Mouse (Mus musculus): Measurements from ENCODE around the gene Kalrn. TPM values are rescaled to one million over a fixed set of nuclear protein-coding genes. Genes with fewer than 3 reads are reported as not detected.

Gene Kalrn
- total and polyA plus RNA-seq, 2 experiments from 2014 or later = 23.6 to 148 TPM

DNA sequence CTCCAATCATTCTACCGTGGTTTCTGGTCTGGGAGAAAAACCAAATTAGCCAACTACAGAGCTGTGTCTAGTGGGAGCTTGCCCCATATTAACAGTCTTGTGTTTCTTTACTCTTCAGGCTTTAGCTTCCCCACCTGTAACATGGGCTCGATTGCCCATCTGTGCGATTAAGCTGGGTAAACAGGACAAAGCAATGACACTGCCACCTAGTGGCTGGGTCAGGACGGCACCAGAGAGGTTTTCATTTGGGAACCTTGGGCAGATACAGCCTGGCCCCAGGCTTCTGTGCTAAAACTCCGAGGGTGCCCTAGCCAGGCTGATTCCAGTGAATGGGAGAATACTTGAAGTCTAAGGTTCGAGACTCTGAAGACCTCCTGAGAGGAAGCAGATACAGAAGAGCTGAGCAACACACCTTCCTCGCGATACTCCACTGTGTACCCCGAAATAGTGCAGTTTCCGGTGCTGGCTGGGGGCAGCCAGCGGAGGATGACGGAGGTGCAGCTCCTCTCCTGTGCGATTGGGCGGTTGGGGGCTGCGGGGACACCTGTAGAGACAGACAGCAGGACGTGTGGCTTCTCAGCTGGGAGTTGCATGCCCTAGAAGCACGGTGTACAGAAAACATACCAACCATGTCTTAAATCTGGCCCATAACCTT is 584.8 kb downstream of the Kalrn start:
- Histone ChIP-seq H3K9ac (no peak overlapping the region), H3K4me2 (ENCODE audit: low read depth) (no peak overlapping the region), H3K36me3 (ENCODE audit: insufficient read depth) (peaks cover 26% of the 10 kb centered on the region), H3K9me3 (ENCODE audit: low read length) (no peaks in the 10 kb centered on the region), H3K27me3 (ENCODE audit: insufficient read depth, low read length) (no peaks in the 10 kb centered on the region), H3K27ac (ENCODE audit: low read depth, low read length) (no peak overlapping the region), H3K4me1 (ENCODE audit: insufficient read depth) (no peaks in the 10 kb centered on the region), H3K4me3 (ENCODE audit: low read depth, low read length) (no peak overlapping the region)
- ATAC-seq (no peak), DNase-seq (peak; percentile 27)
- TF ChIP-seq CTCF (IDR thresholded peaks at IDR 0.05; ENCODE audit: low read depth) = peak; percentile 76
- WGBS = 67% methylated on average over 17 of the region's 17 CpGs

DNA sequence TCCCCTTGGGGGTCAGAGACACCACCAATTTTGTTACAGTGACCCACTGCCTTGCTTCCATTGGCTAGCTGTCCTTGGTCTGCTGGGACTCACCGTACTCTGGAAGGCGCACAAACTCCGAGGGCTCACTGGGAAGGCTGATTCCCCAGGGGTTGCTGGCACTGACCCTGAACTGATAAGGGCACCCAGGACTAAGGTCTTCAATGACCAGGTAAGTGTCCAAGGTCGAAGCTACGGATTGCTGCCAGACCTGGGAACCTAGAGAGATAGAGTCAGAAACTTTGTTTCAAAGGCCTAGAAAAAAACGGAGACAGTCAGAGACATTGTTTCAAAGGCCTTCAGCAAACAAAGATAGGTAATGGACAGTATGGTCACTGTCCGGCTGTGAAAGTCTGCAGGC is 586.3 kb downstream of the Kalrn start:
- no peak for ATAC-seq
- WGBS = 91% methylated on average over 7 of the region's 7 CpGs
- no peaks in the 10 kb centered on the region for H3K4me1 ChIP-seq (ENCODE audit: insufficient read depth)

DNA sequence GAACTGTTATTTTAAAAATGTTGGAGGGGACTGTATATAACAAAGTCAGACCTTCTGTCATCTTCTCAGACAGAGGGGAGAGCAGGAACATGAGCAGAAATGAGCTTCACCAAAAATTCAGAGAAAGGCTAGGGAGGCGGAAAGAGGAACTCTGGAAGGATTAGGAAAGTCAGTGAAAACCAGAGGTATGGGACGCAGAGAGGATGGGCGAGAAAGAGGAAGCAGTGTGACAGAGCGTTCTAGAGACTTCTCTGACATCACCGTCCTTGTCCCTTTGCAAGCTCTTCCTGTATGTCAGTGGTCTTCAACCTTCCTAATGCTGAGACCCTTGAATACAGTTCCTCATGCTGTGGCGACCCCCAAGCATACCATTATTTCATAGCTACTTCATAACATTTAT is 588.0 kb downstream of the Kalrn start:
- no peak for ATAC-seq
- 94% methylated on average over 6 of the region's 6 CpGs for WGBS

More for the DNA sequence above, 586.3 kb downstream of the Kalrn start:
- no peak overlapping the region for H3K4me3 ChIP-seq (ENCODE audit: low read depth, low read length)
- no peak overlapping the region for H3K27ac ChIP-seq (ENCODE audit: low read depth, low read length)
- H3K27me3 ChIP-seq (ENCODE audit: insufficient read depth, low read length) = no peaks in the 10 kb centered on the region
- H3K9ac ChIP-seq = no peak overlapping the region
- no peaks in the 10 kb centered on the region for H3K9me3 ChIP-seq (ENCODE audit: low read length)
- TF ChIP-seq CTCF (IDR thresholded peaks at IDR 0.05; ENCODE audit: low read depth) = no peak
- no peak for DNase-seq
- peaks cover 20% of the 10 kb centered on the region for H3K36me3 ChIP-seq (ENCODE audit: insufficient read depth)
- H3K4me2 ChIP-seq (ENCODE audit: low read depth) = no peak overlapping the region

DNA sequence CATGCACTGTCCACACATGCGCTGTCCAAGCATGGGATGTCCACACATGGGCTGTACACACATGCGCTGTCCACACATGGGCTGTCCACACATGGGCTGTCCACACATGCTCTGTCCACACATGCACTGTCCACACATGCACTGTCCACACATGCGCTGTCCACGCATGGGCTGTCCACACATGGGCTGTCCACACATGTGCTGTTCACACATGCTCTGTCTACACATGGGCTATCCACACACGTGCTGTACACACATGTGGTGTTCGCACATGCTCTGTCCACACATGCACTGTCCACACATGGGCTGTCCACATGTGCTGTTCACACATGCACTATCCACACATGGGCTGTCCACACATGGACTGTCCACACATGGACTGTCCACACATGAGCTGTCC is 589.6 kb downstream of the Kalrn start:
- Histone ChIP-seq H3K9me3 (ENCODE audit: low read length) (no peaks in the 10 kb centered on the region), H3K27me3 (ENCODE audit: insufficient read depth, low read length) (no peaks in the 10 kb centered on the region), H3K9ac (no peak overlapping the region), H3K36me3 (ENCODE audit: insufficient read depth) (peaks cover 25% of the 10 kb centered on the region), H3K4me1 (ENCODE audit: insufficient read depth) (no peaks in the 10 kb centered on the region), H3K27ac (ENCODE audit: low read depth, low read length) (no peak overlapping the region), H3K4me3 (ENCODE audit: low read depth, low read length) (no peak overlapping the region), H3K4me2 (ENCODE audit: low read depth) (no peak overlapping the region)
- whole genome bisulfite sequencing = 98% methylated on average over 6 of the region's 6 CpGs
- DNase-seq (no peak), ATAC-seq (no peak)
- TF ChIP-seq CTCF (IDR thresholded peaks at IDR 0.05; ENCODE audit: low read depth) = no peak

More for the DNA sequence above, 588.0 kb downstream of the Kalrn start:
- H3K27ac ChIP-seq (ENCODE audit: low read depth, low read length) = no peak overlapping the region
- no peak overlapping the region for H3K4me3 ChIP-seq (ENCODE audit: low read depth, low read length)
- no peak for DNase-seq
- no peak overlapping the region for H3K9ac ChIP-seq
- peaks cover 27% of the 10 kb centered on the region for H3K36me3 ChIP-seq (ENCODE audit: insufficient read depth)
- H3K4me2 ChIP-seq (ENCODE audit: low read depth) = no peak overlapping the region
- no peaks in the 10 kb centered on the region for H3K27me3 ChIP-seq (ENCODE audit: insufficient read depth, low read length)
- H3K9me3 ChIP-seq (ENCODE audit: low read length) = no peaks in the 10 kb centered on the region
- no peak for TF ChIP-seq CTCF (IDR thresholded peaks at IDR 0.05; ENCODE audit: low read depth)
- H3K4me1 ChIP-seq (ENCODE audit: insufficient read depth) = no peaks in the 10 kb centered on the region

DNA sequence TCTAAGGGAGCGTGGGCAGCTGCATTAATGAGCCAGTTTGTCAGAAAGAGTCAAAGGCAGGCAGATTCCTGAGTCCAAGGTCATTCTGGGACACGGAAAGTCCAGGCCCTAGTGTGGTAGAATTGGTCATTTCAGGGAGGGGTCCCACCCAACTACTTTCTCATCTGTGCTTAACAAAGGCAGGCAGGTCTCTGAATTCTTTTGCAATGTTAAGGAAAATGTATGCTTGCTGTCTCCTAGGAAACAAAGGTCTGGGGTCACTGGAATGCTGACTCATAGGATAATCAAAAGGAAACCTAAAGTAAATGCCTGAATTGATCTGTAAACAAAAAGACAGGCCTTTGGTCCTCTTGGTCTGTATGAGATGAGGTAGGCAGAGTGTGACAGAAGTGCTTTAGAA is 593.5 kb downstream of the Kalrn start:
- H3K27me3 ChIP-seq (ENCODE audit: insufficient read depth, low read length) = no peaks in the 10 kb centered on the region
- no peaks in the 10 kb centered on the region for H3K4me1 ChIP-seq (ENCODE audit: insufficient read depth)
- WGBS = 51% methylated on average over 2 of the region's 2 CpGs
- no peaks in the 10 kb centered on the region for H3K9me3 ChIP-seq (ENCODE audit: low read length)
- no peak for TF ChIP-seq CTCF (IDR thresholded peaks at IDR 0.05; ENCODE audit: low read depth)
- DNase-seq (no peak), ATAC-seq (no peak)
- H3K4me3 ChIP-seq (ENCODE audit: low read depth, low read length) = no peak overlapping the region
- no peak overlapping the region for H3K27ac ChIP-seq (ENCODE audit: low read depth, low read length)
- H3K36me3 ChIP-seq (ENCODE audit: insufficient read depth) = peaks cover 35% of the 10 kb centered on the region
- H3K9ac ChIP-seq = no peak overlapping the region
- H3K4me2 ChIP-seq (ENCODE audit: low read depth) = no peak overlapping the region

DNA sequence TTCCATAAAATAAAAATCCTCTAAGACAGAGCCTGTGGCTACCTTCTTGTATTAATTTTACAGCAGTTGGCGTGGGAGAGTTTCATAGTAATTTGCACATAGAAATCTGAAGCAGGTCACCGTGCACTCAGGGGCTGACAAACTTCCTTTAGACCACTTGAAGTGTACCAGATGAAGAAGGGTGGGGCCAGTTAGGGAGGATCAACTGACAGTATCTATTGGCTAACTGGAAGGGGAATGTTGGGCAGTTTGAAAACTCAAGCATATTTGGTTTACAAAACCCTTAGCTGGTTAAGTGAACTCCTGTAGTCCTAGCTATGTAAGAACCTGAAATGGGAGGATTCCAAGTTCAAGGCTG is 606.1 kb downstream of the Kalrn start:
- Histone ChIP-seq H3K27me3 (ENCODE audit: insufficient read depth, low read length) (no peaks in the 10 kb centered on the region), H3K4me1 (ENCODE audit: insufficient read depth) (peaks cover 8% of the 10 kb centered on the region; the same call in 1 of the 2 replicates), H3K36me3 (ENCODE audit: insufficient read depth) (peaks cover 5% of the 10 kb centered on the region), H3K4me3 (ENCODE audit: low read depth, low read length) (peak overlapping the region; percentile 92), H3K9me3 (ENCODE audit: low read length) (no peaks in the 10 kb centered on the region), H3K4me2 (ENCODE audit: low read depth) (peak overlapping the region; percentile 87), H3K27ac (ENCODE audit: low read depth, low read length) (peak overlapping the region; percentile 70; the same call in 1 of the 2 replicates), H3K9ac (peak overlapping the region; percentile 79)
- ATAC-seq (no peak), DNase-seq (no peak)
- WGBS = 64% methylated on average over 2 of the region's 2 CpGs
- no peak for TF ChIP-seq CTCF (IDR thresholded peaks at IDR 0.05; ENCODE audit: low read depth)

DNA sequence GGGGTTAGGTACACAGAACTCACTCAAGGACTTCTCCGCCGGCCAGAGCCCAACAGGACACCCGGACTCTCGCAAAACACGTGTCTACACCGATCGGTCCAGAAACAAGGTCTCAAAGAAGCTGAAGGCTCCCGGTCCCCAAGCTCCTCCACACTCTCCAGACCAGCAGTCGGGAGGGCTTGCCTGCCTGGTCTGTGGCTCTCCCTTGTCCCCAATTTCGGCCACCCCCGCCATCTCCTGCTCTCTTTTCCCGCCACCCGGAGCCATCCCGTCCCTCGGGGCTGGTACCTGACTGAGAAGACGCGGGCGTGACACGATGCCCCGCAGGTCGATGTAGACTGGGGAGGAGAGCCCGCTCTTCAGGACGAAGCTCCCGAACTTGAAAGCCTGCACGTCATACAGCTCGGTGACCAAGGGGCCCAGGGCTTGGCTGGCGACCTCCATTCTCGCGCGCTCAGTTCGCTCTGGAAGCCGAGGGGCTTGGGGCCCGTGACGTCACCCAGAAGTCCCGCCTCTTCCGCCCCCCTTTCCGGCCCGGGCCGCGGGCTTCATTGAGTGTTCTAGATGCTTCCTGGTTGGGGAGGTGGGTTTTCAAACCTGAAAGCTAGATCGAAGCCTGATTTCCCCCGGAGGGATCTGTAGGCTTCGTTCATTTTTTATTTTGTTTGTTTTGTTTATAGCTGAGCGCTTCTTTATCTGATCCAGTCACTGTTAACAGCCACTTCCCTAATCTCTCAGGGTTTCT is 606.6 kb downstream of the Kalrn start, which contains the start of gene Umps:
TSS of gene Umps (minus strand) at position 501 of the 745 bp plus-strand sequence.
- peaks cover 9% of the 10 kb centered on the region for H3K36me3 ChIP-seq (ENCODE audit: insufficient read depth)

More for the DNA sequence above, 606.6 kb downstream of the Kalrn start, which contains the start of gene Umps:
- no peaks in the 10 kb centered on the region for H3K27me3 ChIP-seq (ENCODE audit: insufficient read depth, low read length)
- peak; percentile 98 for ATAC-seq
- peak within 1 kb of the TSS; percentile 87 for H3K4me2 ChIP-seq (ENCODE audit: low read depth)
- H3K9ac ChIP-seq = peak within 1 kb of the TSS; percentile 79
- peak; percentile 92 for DNase-seq
- peak within 1 kb of the TSS; percentile 70 for H3K27ac ChIP-seq (ENCODE audit: low read depth, low read length)
- TF ChIP-seq CTCF (IDR thresholded peaks at IDR 0.05; ENCODE audit: low read depth) = no peak
- H3K4me1 ChIP-seq (ENCODE audit: insufficient read depth) = peaks cover 8% of the 10 kb centered on the region; the same call in 1 of the 2 replicates
- no peaks in the 10 kb centered on the region for H3K9me3 ChIP-seq (ENCODE audit: low read length)
- H3K4me3 ChIP-seq (ENCODE audit: low read depth, low read length) = peak within 1 kb of the TSS; percentile 92
- 2% methylated on average over 44 of the region's 44 CpGs for WGBS
